ENCODE assay signal across 28 mouse cellular contexts in genomic region chr5:103522371-103522770, GRCm38 (mm10).
DNase-seq lines count a peak whose midpoint lies in the region; ATAC-seq lines count a peak whose summit lies in the region.
"Had no signal": no experiment of that assay in that cellular context is flagged by ENCODE, and none has a peak within 500 bp of the region (broad histone marks: within the 10 kb centered on the region; RNA-seq: fewer than 3 reads in every experiment).

No protein-coding gene starts in this region.

- no peak overlapping the region for H3K9ac ChIP-seq in hindbrain, embryonic 14.5 days
- no peak overlapping the region for H3K9ac ChIP-seq in kidney, embryonic 14.5 days (ENCODE audit: low read depth, low read length)
- H3K9ac ChIP-seq: embryonic facial prominence, embryonic 13.5 days; forebrain, embryonic 15.5 days; intestine, embryonic 15.5 days; limb, embryonic 12.5 days; lung, embryonic 15.5 days; neural tube, embryonic 12.5 days had no signal

- no peaks in the 10 kb centered on the region for H3K27me3 ChIP-seq in hindbrain, embryonic 10.5 days (ENCODE audit: insufficient read depth, poor library complexity, severe bottlenecking)
- H3K27me3 ChIP-seq in hindbrain, embryonic 14.5 days (ENCODE audit: control insufficient read depth, insufficient read depth, low read length), result no peaks in the 10 kb centered on the region
- H3K27me3 ChIP-seq in kidney, embryonic 14.5 days (ENCODE audit: control insufficient read depth, insufficient read depth, low read length), result no peaks in the 10 kb centered on the region
- H3K27me3 ChIP-seq: CH12.LX; embryonic facial prominence, embryonic 13.5 days; forebrain, embryonic 15.5 days; intestine, embryonic 15.5 days; limb, embryonic 12.5 days; lung, embryonic 15.5 days; neural tube, embryonic 12.5 days; Patski had no signal

- intact Hi-C loops in heart, postnatal 25 days (cut with DNase I), result no loop called here

- H3K4me3 ChIP-seq in hindbrain, embryonic 10.5 days, result no peak overlapping the region
- H3K4me3 ChIP-seq in hindbrain, embryonic 14.5 days (replicated peaks; ENCODE audit: low read length), result no peak overlapping the region
- H3K4me3 ChIP-seq in kidney, embryonic 14.5 days (ENCODE audit: low read length), result no peak overlapping the region
- H3K4me3 ChIP-seq: embryonic facial prominence, embryonic 13.5 days; forebrain, embryonic 10.5 days; forebrain, embryonic 15.5 days; heart, embryonic 10.5 days; intestine, embryonic 15.5 days; limb, embryonic 12.5 days; lung, embryonic 15.5 days; neural tube, embryonic 12.5 days had no signal

- H3K27ac ChIP-seq in hindbrain, embryonic 10.5 days, result no peak overlapping the region
- no peak overlapping the region for H3K27ac ChIP-seq in hindbrain, embryonic 14.5 days
- no peak overlapping the region for H3K27ac ChIP-seq in kidney, embryonic 14.5 days (ENCODE audit: low read depth, low read length)
- H3K27ac ChIP-seq: embryonic facial prominence, embryonic 13.5 days; forebrain, embryonic 10.5 days; forebrain, embryonic 15.5 days; heart, embryonic 10.5 days; hindbrain, postnatal 0 days; intestine, embryonic 15.5 days; limb, embryonic 12.5 days; lung, embryonic 15.5 days; neural tube, embryonic 12.5 days had no signal

- no peak overlapping the region for H3K4me2 ChIP-seq in hindbrain, embryonic 14.5 days (replicated peaks)
- H3K4me2 ChIP-seq in kidney, embryonic 14.5 days (replicated peaks; ENCODE audit: low read depth, low read length), result no peak overlapping the region
- H3K4me2 ChIP-seq: embryonic facial prominence, embryonic 13.5 days; forebrain, embryonic 15.5 days; intestine, embryonic 15.5 days; limb, embryonic 12.5 days; lung, embryonic 15.5 days; midbrain, embryonic 11.5 days; neural tube, embryonic 12.5 days had no signal

- ATAC-seq in hindbrain, embryonic 14.5 days (ENCODE audit: low FRiP score), result no peak
- ATAC-seq in kidney, embryonic 14.5 days (ENCODE audit: low FRiP score, low TSS enrichment), result no peak
- ATAC-seq: forebrain, embryonic 15.5 days; hindbrain, postnatal 0 days; intestine, embryonic 15.5 days; midbrain, embryonic 16.5 days; Patski had no signal

- peaks cover 5% of the 10 kb centered on the region; the same call in 1 of the 2 replicates for H3K4me1 ChIP-seq in hindbrain, embryonic 10.5 days (replicated peaks)
- H3K4me1 ChIP-seq in hindbrain, embryonic 14.5 days (replicated peaks; ENCODE audit: control insufficient read depth, insufficient read depth, low read length), result no peaks in the 10 kb centered on the region
- H3K4me1 ChIP-seq in kidney, embryonic 14.5 days (ENCODE audit: control insufficient read depth, insufficient read depth, low read length), result no peaks in the 10 kb centered on the region
- H3K4me1 ChIP-seq: forebrain, embryonic 15.5 days; intestine, embryonic 15.5 days; limb, embryonic 12.5 days; neural tube, embryonic 12.5 days had no signal

- 40% methylated on average over 3 of the region's 3 CpGs for WGBS in hindbrain, embryonic 10.5 days
- 63% methylated on average over 3 of the region's 3 CpGs for WGBS in hindbrain, embryonic 14.5 days
- 26% methylated on average over 3 of the region's 3 CpGs for WGBS in kidney, embryonic 14.5 days

- no peaks in the 10 kb centered on the region for H3K9me3 ChIP-seq in hindbrain, embryonic 10.5 days
- H3K9me3 ChIP-seq in hindbrain, embryonic 14.5 days (ENCODE audit: control insufficient read depth, low read length), result no peaks in the 10 kb centered on the region
- no peaks in the 10 kb centered on the region for H3K9me3 ChIP-seq in kidney, embryonic 14.5 days (ENCODE audit: control insufficient read depth, low read length)
- H3K9me3 ChIP-seq: embryonic facial prominence, embryonic 13.5 days; forebrain, embryonic 10.5 days; forebrain, embryonic 15.5 days; heart, embryonic 10.5 days; intestine, embryonic 15.5 days; limb, embryonic 12.5 days; lung, embryonic 15.5 days; neural tube, embryonic 12.5 days had no signal

- H3K36me3 ChIP-seq in hindbrain, embryonic 10.5 days, result peaks cover 70% of the 10 kb centered on the region
- peaks cover 3% of the 10 kb centered on the region; the same call in 1 of the 2 replicates for H3K36me3 ChIP-seq in hindbrain, embryonic 14.5 days (replicated peaks; ENCODE audit: control insufficient read depth, insufficient read depth)
- H3K36me3 ChIP-seq in kidney, embryonic 14.5 days (ENCODE audit: control insufficient read depth, insufficient read depth, low read length), result peaks cover 31% of the 10 kb centered on the region; the same call in 1 of the 2 replicates
- H3K36me3 ChIP-seq: forebrain, embryonic 15.5 days had no signal

- peak; percentile 25 for DNase-seq in hindbrain, embryonic 10.5 days (ENCODE audit: low spot score)
- no peak for DNase-seq in hindbrain, embryonic 14.5 days (ENCODE audit: low spot score)
- peak; percentile 25 to 31 for DNase-seq in kidney, postnatal 36 days
- peak; percentile 24 for DNase-seq in embryo, embryonic 11 days
- no peak for DNase-seq in heart, postnatal 25 days (ENCODE audit: low spot score)
- no peak for DNase-seq in ovary, adult 18-20 months (ENCODE audit: low spot score)
- DNase-seq: adrenal gland, adult 2 months; adrenal gland, postnatal 36 days; cerebellum, adult 18-20 months; cerebellum, postnatal 10 days; gastrocnemius, postnatal 25 days; heart, adult 11 months; heart, postnatal 4 days; kidney, postnatal 10 days had no signal

Comparison
In these comparisons a context has a peak if more than half of its experiments do, and no peak if none do; other contexts are left out.
1. DNase-seq: peak in hindbrain, embryonic 10.5 days (single experiment), kidney, postnatal 36 days (2 of 2) and embryo, embryonic 11 days (single experiment); none in hindbrain, embryonic 14.5 days (single experiment), heart, postnatal 25 days (single experiment) and ovary, adult 18-20 months (single experiment).